Mouse (Mus musculus): ENCODE data around the gene Dynlt1f.
"Not testable (repeated sequence)": the region's sequence is repeated elsewhere in the genome, so short reads cannot be mapped to it uniquely, and the experiment has no call there.

GRCm38 (mm10) chr17:6681721-6682120 lies 26.0 kb upstream of the Dynlt1f start:
- not testable (repeated sequence) for TF ChIP-seq POLR2A (IDR thresholded peaks at IDR 0.05; ENCODE audit: control insufficient read depth, low read depth, low read length); CTCF (IDR thresholded peaks at IDR 0.05; ENCODE audit: control insufficient read depth, insufficient read depth, insufficient replicate concordance, low read depth, low read length)
